Mouse (Mus musculus): Measurements from ENCODE around the gene 2310030G06Rik. TPM values are rescaled to one million over a fixed set of nuclear protein-coding genes. Genes with fewer than 3 reads are reported as not detected.

Gene 2310030G06Rik
- total RNA-seq, 1 experiment from 2014 or later = 6.0 TPM

DNA sequence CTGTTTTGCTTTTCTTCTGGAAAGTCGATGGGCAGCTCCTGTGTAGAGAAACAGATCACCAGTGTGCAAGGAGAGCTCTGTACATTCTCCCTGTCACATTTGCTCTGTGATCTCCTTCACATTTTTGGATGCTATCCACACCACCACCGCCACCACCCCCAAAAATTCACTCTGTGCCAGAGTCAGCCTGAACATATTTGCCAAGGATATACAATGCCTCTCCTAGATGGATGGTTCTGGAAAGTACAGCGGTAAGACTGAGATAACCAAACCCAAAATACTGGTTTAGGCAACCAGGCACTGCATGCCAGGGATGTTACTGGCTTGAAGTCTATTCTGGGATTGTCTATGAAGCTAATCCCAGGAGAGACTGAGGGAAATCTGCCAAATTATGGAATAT, 4.1 kb downstream of the 2310030G06Rik start:
- no peak for DNase-seq

DNA sequence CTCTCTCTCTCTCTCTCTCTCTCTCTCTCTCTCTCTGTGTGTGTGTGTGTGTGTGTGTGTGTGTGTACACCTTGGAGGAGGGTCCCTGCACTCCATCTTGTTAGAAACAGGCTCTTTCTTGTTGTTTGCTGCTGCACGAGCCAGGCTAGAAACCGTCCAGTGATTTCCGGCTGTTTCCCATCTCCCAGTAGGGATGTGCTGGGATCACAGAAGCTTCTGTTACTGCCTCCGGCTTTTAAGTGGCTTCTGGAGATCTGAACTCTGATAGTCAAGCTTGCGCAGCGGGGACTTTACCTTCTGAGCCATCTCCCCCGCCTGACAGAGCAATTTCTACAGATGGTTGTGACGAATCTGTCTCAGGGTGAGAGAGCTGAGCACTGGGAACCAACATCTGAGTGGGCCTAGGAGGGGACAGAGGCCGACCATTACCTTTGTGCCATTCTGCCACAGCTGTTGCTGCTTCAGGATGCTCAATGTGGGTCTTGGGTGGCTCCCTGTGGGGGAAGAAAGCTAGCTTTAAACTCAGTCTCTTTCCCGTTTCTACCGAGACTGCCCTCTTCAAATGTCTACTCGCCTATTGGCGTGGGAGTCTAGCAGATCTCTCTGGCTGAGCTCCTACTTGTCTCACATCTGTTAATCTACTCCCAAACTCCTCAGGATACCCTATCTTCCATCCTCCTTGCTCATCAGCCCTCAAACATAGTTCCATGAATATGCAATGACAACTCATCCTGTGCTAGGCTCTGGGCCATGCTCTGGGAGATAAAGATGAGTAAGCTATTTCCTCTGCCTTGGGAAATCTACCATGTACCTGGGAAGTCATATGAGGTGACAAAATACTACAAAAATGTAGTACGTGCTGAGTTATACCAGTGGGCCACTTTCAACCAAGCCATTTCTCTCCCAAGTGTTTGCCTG, 5.2 kb downstream of the 2310030G06Rik start:
- no peak for DNase-seq

DNA sequence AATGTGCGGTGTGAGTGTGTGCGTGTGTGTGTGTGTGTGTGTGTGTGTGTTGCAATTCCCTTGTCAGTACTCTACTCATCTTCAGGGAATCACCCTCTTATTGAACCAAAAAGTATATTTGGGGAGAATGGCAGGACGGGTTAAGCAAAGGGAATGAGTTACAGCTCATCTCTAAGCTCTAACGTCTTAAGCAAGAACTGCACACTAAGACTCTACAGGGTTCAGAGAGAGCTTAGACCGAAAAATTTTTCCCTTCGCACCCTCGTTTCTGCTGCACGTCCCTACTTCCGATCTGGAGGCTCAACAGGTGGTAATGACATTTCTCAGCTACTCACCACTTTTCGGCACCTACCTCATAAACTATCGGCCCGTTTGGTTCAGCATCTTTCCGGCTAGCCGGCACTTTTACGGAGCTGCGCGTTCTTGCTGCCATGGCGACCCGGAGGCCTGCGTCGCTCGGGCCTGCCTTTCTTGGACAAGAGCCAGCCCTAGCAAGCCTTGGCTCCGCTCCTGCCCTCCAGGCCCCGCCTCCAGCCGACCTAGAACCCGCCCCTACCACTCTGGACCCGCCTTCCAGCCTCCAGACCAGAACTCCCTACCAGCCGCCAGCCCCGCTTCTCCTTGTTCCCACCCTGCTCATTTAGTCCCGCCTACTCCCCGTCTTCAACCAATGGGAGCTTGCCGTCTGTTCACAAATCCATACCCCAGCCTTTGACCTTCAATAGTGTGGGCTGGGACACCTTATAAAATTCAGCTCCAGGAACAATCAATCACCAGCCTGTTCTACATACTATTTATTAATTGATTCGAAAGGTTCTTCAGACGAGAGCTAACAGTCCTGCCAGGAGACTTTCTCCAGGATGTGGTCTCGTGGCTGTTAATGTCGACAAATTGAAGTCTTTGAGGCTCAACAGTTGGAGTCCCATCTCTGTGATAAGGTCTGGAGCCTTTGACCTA, 7.1 kb downstream of the 2310030G06Rik start, which contains the start of gene Dixdc1:
Gene Dixdc1, minus strand, starts transcription at position 604 of the 957 bp plus-strand sequence.
- DNase-seq = peak; percentile 94

DNA sequence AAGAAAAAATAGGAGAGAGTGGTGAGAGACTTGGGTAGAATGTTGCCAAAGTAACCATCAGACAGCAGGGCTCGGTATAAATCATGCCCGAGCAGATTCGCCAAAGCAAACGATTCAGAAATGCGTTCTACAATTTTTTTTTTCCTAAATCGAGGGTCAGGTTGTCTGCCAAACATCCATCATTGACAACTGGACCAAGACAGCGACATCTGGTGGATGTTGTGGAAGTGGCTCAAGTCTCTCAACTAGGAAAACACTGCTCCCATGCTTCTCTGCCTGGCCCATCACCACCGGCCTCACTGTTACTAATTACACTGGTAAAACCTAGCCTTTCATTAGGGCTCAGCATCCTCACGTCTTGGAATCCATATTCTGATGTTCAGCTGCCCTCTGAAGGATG, 11.3 kb downstream of the 2310030G06Rik start:
- DNase-seq = peak; percentile 32

DNA sequence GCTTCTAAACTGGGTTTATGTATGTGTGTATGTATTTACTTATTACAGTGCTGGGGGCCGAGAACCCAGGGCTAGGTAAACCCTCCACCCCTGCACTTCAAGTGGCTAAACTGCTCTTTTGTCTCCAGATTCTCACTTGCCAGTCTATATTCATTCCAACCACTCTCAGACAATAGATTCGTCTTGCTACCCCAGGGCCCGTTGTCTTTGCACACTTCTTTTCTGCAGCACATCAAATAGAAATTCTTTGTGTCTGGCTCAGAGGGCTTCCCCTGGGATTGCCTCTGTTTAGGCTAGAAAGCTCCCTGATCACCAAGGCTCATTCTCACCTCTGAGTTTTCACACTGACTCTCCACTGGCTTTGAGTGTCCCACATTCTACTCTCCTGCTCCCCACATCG, 13.8 kb downstream of the 2310030G06Rik start:
- DNase-seq = no peak

DNA sequence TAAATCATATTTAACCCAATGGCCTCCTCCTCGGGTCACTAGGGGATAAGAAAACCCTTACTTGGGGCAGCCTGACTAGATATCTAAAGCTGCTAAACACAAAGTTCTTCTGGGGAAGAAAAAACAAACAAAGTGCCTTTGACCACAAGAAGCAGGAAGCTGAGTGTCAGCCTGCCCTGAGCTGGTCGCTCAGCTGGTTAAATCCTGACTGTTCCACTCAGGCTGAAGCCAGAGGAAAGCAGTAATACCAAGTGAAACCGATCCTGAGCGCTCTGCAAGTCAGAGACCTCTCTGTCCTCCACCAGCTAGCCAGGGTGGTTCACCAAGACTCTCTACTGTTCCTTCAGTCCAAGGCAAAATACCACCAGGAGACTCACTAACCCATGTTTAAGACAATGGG, 16.7 kb downstream of the 2310030G06Rik start:
- no peak for DNase-seq

DNA sequence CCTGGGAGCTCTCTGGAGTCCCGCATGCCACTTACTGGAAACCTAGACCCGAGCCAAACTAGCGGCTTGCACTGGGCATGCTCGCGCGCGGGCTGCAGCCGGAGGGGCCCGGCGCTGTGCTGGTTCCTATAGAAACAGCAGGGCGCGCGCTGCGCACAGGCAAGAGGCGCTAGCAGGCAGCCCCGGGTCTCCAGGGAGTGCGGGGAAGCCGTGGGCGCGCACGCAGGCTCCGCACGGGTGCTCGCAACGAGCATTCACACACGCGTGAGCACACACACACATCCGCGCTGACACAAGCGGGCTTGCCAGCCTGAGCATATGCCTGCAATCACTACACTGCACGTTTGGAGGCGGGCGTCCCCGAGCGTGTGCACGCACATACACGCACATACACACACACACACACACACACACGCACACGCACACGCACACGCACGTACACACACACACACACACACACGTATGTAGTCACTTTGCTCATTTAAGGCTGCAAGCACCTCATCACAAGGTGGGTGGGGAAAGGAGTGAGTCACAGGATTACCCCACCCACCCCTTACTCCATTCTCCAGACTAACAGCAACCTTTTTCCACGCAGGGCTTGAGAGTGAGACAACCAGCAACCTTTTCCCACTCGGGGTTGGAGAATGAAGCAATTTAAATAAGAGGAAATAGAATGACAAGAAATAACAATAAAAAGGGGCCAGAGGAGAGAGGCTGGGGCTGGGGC, 18.2 kb downstream of the 2310030G06Rik start:
- peak; percentile 74 for DNase-seq

DNA sequence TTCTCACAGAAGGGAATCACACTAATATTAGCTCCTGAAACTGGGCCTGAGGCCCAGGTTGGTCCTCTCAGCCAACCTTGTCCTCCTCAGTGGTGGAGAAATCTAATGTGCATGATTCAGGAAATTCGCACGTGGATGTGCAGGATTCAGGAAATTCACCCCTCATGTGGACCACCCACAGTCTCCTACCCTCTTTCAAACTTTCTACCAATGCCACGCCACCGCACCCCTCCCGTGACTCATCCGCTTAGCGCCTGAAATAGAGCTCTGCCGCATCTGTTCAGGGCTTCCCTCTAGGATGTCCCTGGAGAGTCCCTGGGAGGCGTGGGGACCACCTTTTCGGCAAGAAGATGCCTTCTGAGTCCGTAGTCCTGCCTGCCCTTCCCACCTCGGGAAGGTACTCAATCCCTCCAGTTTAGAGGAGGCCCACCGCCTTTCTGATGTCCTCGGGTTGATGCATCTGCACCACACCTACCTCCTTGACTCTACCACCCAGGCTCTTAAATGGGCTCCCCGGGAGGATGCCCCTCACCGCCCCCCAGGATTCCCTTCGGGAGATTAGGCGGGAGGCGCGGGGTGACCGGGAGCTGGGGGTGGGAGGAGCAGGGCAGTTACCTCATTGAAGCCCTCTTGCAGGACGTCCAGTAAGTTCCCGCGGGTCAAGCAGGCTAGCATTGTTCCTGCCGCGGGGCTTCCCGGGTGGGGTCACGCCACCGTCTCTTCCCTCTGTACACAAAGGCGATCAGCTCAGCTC, 19.0 kb downstream of the 2310030G06Rik start:
- DNase-seq = peak; percentile 17

DNA sequence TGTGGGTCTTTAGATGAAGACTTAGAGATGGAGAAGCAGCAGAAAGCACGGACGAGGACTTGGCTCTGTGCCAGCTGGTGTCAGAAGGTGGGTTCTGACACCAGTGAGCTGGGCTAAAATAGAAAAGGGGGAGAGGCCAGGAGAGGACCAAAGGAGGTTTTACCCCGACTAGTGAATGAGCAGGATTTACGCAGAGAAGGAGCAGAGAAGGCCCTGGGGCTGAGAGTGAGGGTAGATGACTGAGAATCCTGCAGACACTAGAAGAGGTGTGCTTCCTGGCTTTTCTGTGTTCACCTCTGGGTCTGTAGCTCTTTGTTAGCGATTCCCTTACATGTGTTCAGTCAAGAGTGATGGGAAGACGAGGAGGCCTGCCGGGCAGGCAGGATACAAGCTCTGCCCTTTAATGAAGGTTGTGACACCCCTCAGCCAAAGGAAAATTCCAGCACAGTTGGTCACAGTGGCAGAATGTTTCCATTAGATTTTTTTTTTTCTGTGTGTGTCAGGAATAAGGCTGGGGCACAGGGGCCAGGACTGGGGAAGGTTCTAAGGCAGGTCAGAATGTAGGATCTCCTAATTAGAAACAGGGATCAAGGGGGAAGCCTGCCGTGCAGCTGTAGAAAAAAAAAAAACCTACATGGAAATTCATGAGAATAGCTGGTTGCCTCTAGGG, 20.3 kb downstream of the 2310030G06Rik start:
- DNase-seq = no peak

DNA sequence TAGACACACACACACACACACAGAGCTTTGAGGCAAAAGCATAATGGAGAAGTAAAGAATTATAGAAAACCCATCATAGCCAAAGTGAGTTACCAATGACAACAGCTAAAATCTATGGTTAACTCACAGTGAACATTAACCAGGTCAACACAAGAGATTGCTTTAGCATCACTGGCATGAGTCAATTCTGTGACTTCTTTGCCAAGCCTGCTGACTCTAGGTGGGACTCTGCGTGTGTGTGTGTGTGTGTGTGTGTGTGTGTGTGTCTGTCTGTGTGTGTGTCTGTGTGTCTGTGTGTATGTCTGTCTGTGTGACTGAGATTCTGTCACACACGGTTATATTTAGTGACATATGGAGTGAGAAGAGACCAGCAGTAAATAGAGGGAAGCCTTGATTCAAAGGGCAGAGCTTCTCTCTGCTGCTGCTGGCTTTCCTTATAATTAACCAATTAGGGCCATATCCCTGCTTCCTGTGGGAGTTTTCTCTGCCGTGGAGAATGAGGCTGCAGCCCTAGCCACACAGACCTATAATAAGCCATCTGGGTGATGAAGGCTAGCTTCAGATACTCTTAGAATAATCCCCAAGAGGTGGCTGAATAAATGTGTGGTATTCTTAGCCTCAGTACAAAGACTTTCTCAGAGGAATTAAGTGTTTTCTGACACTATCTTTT, 21.5 kb downstream of the 2310030G06Rik start:
- no peak for DNase-seq

DNA sequence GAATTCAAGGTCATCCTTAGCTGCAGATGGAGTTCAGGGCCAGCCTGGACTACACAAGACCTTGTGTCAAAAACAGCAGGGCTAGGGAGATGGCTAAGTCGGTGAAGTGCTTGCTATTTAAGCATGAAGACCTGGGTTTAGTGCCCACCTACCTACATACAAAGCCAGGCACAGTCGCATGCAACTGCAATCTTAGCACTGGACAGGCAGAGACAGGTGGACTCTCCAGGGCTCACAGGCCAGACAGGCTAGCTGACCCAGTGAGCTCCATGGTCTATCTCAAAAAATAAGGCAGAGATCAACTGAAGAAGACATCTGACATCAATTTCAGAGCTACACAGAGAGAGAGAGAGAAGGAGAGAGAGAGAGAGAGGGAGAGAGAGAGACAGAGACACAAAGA, 22.2 kb downstream of the 2310030G06Rik start:
- no peak for DNase-seq

DNA sequence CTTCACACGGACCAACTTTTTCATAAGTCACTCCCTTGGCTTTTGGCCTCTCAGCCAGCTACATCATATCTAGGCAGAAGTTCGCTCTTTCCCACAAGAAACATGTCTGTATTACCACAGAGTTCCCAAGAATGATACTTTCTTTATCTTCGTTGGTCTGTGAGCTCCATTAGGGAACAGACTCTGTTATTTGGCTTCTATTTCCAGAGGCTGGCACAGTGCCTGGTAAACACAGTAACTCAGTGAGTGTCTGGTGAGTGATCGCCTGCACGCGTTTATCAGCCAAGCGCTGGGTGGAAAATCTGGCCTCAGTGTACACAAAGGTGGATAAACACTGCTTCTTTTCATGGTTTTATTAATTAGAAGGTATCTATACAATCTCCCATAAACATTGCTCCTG, 22.9 kb downstream of the 2310030G06Rik start:
- DNase-seq = peak; percentile 78

DNA sequence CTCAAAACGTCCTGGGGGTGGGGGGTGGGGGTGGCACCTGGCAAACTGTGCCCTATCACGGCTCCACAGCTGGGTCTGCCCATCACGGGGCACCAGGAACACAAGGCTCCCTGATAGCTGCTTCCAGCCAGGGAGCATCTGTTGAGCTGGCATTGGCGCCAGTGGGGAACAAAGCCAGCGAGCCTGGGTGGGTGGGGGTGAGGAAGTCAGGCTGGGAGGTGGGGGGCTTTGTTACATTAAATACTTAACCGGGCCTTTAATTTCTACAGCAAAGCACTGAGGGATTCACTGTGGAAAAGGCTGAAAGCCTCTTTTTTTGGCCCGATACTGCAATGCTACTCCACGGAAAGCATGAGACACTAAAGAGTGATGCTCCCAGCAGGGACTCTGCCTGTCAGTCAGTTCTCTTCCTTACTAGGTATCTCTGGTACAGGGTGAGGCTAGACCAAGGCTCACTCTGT, 23.9 kb downstream of the 2310030G06Rik start:
- no peak for DNase-seq

DNA sequence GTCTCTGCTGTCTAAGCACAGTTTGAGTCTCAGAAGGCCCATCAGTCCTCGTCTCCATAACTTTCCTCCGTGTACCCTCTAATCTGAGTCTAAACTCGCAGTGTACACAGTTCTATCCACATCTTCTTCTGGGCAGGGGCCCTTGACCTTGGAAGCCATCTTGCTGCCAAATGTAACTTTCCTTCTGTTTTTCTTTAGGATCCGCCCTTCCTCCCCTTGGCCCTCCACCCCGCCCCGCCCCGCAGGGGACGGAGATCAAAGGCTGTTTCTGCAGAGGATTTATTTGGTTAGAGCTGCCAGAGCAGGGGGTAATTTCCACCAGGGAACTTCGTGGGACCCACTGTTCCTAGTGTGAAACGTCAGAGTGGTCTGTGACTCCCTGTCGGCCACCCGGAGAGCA, 25.3 kb downstream of the 2310030G06Rik start:
- DNase-seq = peak; percentile 29

DNA sequence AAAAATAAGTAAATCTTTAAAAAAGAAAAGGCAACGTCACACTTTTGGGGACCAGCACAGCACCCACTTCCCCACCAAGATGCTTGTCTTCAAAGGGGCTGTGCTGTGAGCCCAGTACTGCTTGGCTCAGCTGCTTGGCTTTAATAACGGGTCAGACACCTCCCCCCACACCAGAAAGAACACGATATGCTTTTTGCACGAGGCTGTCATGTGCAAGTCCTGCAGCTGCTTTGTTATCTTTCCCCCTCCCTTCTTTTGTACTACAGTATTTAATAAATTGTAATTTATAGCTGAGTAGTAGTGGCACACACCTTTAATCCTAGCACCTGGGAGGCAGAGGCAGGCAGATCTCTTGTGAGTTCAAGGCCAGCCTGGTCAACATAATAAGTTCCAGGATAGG, 27.5 kb downstream of the 2310030G06Rik start:
- DNase-seq = no peak

DNA sequence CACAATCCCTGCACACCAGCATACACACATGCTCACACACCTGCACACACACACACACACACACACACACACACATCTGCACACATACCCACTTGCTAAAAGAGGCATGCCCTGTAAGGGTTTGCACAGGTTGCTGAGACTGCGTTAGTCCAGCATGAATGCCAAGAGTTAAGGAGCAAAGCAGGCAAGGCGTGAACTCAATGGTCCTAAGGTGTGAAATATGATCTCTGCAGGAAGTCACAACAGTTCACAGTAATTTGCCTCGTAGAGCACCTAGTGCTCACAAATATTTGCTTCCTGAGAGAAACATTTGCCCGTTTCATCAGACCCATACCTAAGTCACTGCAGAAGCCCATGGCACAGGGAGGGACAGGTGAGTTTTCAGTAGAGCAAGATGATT, 32.1 kb downstream of the 2310030G06Rik start:
- DNase-seq = no peak

DNA sequence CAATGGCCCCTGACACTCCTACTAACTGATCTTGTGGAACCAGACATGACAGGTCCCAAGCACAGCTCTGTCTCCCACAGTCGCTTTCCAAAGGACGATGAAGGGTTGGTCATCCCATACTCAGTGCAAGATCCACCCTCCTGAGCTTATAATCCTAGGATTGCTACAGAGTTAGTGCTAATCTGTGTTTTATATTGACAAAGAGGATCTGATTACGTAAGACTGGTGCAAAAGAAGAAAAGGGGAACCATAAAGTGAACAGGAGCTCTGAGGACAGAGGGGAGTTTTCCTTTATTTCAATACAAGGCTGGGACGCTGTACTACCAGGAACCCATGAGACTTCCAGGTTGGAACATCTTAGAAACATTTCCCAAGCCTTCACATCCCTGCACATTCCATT, 35.0 kb downstream of the 2310030G06Rik start:
- DNase-seq = no peak

DNA sequence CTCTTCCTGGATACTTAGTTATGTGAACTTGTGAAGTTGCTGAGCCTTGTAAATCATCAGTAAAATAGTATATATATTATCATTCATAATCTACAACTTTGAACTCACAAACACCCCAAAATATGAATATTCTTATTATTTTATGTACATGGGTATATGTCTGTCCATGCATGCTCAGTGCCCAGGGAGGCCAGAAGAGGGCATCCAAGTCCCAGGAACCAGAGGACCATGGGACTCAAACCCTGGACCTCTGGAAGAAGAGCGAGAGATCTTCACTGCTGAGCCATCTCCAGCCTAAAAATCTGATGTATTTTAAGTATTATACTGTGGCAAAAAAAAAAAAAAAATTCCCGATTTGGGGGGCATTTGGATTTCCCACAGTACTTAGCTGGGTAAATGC, 37.2 kb downstream of the 2310030G06Rik start:
- DNase-seq = peak; percentile 51

DNA sequence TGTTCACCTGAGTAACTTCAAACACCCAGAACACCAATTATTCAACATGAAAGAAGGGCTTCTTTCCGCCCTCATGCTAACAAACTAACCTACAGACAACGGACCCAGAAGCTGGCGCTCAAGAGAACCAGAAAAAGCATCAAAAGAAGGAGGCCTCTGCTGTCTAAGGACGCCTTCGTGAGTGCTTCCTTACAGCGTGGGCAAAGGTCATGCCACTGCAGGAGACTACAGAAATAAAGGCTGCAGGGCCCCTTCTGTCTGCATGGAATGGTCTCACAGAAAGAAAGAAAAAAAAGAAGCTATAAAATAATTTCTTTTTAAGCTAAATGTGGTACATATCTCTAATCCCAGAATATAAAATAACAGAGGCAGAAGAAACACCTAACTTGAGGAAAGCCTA, 41.4 kb downstream of the 2310030G06Rik start:
- no peak for DNase-seq

Data from adrenal gland, postnatal 25 days (tissue).